Mouse (Mus musculus) adrenal gland, postnatal 10 days (tissue): Measurements from ENCODE around the gene Dek. TPM values are rescaled to one million over a fixed set of nuclear protein-coding genes. Genes with fewer than 3 reads are reported as not detected.

Experiments used
- DNase-seq: peaks from one replicate; pipeline ENCODE4 v3.0.0; 2021; ENCODE audit warnings: mixed read lengths
- total RNA-seq, 2 experiments: library from RNA; stranded (reverse); gene quantifications; 2 replicates each; pipeline ENCODE4 v1.2.3; 2021

The Dek gene
- total RNA-seq, 2 experiments from 2014 or later = 74.0 to 84.1 TPM

DNA sequence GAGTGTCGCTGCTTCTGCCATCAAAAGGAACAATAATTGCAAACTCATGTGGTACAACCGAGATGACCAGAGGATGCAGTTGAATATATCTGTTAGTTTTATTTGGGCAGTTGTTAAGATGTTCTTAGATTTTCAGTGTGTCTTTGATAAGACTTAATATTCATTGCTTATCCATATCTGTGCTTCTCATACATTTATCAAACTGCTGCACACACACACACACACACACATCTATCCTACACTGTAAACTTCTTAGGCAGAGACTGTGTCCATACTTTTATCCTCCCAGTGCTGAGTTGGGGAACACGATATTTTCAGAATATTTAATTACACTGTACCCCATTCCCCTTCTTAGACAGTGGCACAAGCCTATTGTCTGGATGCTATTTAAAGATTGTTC lies 5.2 kb upstream of the Dek start:
- DNase-seq = no peak

DNA sequence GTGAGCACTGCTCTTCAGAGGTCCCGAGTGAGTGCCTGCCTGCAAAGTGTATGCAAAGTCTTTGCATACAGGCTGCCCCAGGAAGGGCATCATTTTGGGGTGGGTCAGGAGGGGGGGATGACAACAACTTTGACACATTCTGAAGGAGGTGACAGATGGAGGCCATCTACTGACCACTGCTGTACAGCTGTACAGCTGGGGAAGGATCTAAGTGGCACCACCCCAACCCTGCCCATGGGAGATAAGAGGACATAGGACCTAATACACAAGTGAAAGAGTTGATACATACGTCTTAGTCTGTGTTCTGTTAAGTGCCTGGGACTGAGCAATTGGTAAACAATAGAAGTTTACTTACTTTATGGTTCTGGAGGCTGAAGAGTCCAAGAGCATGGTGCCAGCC lies 3.2 kb upstream of the Dek start:
- DNase-seq = no peak

DNA sequence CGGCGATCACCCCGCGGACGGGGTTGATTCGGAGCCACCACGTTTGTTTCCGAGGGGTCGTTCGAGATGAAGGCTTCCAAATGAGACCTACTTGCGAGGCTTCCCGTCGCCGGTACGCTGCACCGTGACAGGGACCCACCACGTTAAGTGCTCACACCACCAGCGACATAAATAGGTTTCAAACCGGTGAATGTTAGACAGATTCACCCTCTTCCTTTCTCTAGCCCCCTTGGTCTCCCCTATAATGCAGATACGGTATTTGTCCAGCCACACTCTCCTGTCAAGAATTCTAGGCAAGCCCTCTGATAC lies 533 bp upstream of the Dek start:
- no peak for DNase-seq

- DNase-seq = peak; percentile 55
Observed at GRCm38 (mm10) chr13:47104856-47105541, 1.0 kb downstream of the Dek start.

GRCm38 (mm10) chr13:47104146-47104545 lies 1.9 kb downstream of the Dek start:
- DNase-seq = no peak

- DNase-seq = no peak
Observed at GRCm38 (mm10) chr13:47100587-47100986, 5.4 kb downstream of the Dek start.

- DNase-seq = no peak
Observed at GRCm38 (mm10) chr13:47099265-47099664, 6.7 kb downstream of the Dek start.

GRCm38 (mm10) chr13:47096591-47096990 lies 9.4 kb downstream of the Dek start:
- DNase-seq = no peak

DNA sequence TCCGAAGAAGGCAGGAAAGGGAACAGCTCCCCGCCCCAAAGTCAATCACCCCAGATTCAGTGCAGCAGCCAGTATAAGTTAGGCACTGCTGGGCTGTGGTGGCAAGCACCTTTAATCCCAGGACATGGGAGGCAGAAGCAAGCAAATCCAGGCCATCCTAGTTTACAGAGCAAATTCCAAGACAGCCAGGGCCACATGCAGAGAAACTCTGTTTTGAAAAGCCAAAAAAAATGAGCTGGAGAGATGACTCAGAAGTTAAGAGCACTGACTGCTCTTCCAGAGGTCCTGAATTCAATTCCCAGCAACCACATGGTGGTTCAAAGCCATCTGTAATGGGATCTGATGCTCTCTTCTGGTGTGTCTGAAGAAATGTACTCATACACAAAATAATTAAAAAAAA lies 12.2 kb downstream of the Dek start:
- DNase-seq = no peak

DNA sequence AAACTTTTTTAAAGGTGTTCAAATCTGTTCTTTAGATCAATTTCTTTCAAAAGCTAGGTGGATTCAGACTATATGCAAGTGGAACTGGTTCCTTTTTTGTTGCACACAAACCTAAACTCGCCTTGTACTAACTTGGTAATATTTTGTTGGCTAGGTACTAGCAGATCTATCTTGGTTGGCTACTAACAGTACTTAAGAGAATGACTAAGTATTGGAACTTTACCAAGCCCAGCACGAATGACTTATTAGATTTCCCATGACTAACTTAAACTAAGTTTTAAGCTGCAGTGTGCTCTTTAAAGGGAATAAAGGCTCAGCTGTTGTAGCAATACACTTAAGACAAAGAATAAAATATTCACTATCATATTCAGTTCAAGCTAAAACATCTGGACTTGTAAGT lies 16.7 kb downstream of the Dek start:
- no peak for DNase-seq

GRCm38 (mm10) chr13:47088433-47088832 lies 17.6 kb downstream of the Dek start:
- DNase-seq = no peak

DNA sequence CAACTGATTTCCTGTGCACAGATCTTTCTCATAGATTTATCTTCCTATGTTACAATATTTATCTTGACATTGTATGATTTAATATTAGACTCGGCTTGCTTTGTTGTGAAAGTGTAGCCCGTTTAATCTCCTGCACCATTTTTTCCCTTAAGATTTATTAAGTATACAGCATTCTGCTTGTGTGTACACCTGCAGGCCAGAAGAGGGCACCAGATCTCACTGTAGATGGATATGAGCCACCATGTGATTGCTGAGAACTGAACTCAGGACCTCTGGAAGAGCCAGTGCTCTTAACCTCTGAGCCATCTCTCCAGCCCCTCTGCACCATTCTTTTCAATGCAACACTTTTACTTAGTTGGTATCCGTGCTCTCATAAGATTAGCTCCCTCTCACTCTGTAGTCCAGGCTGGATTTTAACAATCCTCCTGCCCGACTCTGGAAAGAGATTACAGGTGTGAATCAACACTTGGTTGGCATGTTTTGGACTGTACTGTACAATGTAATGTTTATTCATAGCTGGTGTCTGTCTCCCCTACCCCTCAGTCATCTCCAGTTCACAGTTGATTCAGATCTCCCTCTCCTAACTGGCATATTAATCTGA lies 25.0 kb downstream of the Dek start:
- no peak for DNase-seq

DNA sequence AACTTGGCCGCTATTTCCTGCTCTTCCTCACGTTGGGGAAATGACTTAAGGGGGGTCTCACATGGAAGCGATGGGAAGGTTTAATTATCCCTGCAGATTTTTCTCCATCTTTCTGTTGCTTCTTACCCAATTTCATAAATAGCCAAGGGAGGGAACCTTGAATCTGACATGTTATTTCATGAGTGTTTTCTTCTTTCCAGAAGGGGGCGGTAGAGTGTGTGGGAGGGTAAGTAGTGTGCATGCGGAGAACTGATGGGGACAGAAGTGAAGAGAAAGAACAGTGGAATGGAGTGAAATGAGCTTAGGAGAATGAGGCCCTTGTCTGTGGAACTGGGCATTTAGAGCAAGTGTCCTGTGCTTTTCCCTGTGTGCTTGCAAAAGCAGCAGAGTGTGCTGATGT lies 27.2 kb downstream of the Dek start:
- no peak for DNase-seq

GRCm38 (mm10) chr13:47077367-47077766 lies 28.6 kb downstream of the Dek start:
- DNase-seq = no peak

DNA sequence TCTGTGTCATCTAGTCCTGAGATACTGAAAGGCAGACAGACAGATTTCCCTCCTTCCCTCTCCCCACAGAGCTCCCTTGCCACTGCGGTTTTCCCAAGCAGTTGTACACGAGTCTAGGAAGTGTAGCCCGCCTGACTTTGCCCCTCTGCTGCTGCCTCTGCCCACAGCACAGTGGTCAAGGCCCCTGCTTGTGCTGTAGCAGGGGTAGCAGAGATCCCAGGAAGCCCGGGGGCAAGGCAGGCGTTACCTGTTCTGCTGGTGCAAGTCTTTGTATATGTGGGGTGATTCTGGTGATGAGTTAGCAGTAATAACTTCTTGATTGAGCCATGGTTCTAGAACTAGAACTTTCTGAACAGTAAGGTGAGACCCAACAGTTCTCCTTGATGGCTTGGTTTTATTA lies 29.8 kb downstream of the Dek start:
- DNase-seq = no peak

DNA sequence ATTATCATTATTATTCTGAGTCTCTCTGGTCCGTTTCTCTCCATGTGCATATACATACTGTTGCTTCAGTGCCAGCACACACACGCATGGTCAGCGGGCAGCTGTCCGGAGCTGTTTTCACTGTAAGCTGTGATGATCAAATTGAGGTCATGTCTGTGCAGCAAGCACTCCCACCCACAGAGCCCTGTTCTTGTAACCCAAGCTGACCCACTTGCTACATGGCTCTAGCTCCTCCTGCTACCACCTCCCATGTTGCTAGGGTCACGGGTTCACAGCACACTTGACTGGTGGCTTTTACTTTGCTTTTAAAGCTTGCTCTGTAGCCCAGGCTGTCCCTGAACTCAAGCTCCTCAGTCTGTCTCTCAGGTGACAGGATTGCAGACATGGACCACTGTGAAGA lies 33.5 kb downstream of the Dek start:
- no peak for DNase-seq

DNA sequence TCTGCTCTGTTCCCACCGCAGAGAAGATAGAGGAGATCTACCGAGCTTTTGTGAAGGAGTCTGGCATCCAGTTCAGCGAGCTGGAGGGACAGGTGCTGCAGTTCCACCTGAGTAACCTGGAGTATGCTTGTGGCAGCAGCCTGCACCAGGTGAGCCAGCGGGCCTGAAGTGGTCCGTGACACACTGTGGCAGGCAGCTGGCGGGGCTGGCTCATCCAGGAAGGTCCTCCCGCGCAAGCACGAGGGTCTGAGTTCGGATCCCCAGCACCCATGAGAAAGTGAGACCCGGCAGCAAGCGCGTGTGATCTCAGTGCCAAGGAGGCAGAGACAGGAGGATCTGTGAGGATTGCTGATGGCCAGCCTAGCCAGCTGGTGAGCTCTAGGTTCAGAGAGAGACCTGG lies 34.1 kb downstream of the Dek start:
- DNase-seq = no peak

GRCm38 (mm10) chr13:47070329-47071080 lies 35.5 kb downstream of the Dek start:
- DNase-seq = no peak

- DNase-seq = no peak
Observed at GRCm38 (mm10) chr13:47067001-47067400, 39.0 kb downstream of the Dek start.

DNA sequence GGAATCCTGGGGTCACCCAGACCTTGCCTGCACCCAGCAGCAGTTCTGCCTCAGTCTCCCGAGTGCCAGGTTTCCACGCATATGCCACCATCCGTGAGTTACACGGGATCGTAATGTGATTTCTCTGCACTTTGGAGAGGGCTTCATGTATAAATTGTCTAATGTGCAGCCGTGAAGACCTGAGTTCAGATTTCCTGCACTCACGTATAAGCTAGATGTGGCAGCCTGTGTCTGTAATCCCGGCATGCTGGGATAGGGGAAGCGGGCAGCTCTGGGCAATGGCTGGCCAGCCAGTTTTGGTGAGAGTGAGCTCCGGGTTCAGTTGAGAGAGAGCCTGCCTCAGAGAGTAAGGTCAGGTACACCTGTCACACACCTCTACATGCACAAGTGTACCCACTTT lies 39.5 kb downstream of the Dek start:
- DNase-seq = no peak

DNA sequence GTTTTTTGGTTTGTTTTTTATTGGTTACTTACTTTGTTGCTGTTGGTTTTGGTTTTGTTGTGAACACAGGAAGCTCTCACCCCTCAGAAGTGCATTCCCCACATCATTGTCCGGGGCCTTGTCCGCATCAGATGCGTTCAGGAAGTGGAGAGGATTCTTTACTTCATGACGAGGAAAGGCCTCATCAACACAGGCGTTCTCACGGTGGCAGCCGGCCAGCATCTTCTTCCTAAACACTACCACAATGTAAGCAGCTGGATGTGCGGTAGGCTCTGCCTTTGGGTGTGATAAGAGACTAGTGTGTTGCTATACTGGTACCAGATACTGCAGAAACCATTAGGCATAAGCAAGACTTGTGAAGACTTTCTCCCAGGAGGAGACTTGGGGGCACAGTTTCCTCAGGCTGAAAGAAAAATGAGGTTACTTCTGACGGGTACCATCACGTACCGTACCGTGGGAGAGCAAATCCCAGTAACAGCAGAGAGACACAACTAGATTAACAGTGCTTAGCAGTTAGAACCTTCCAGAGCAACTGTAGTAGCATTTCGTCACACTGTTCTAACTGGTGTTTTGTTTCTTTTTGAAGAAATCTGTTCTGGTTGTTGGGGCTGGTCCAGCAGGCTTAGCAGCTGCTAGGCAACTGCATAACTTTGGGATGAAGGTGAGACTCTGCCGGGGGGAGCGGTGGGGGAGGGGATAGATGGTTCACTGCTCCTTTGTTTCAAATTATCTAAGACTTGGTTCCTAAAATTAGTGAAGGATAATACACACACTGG lies 41.8 kb downstream of the Dek start:
- DNase-seq = no peak

GRCm38 (mm10) chr13:47062756-47063155 lies 43.2 kb downstream of the Dek start:
- no peak for DNase-seq

DNA sequence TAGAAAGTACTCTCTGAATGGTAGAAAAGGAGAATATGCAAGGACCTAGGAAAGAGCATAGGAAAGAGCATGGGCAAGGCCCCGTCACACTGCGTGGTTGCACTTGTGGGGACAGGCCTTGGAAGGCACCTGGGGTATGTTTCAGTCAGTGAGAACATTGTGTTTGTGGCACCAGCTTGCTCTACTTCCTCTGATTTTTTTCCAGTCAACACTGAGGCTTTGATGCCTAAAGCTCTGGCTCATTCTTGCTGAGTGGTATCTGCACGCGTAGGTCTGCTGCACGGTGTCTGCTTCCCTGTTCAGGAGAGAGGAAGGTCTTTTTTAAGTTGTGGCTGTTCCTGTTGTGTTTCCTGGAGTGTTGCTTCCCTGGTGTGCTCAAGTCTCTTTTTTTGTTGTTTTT lies 49.2 kb downstream of the Dek start:
- DNase-seq = no peak
